Mouse (Mus musculus) cortical plate, adult 2 months (tissue): ENCODE data around the gene D5Ertd579e. TPM values are rescaled to one million over a fixed set of nuclear protein-coding genes. Genes with fewer than 3 reads are reported as not detected.

Experiments used
- H3K27ac ChIP-seq: fragments of 200-500 bp; 2 replicates; pipeline ENCODE4 v1.5.1; 2012; ENCODE audit warnings: low read length, control low read depth, inconsistent platforms; ENCODE audit not compliant: insufficient read depth
- H3K4me1 ChIP-seq: fragments of 200-500 bp; 2 replicates; pipeline ENCODE4 v1.6.1; 2011; ENCODE audit warnings: low read length; ENCODE audit not compliant: control insufficient read depth, insufficient read depth
- H3K4me3 ChIP-seq: fragments of 200-500 bp; 2 replicates; pipeline ENCODE4 v1.5.1; 2011; ENCODE audit warnings: mild to moderate bottlenecking, low read length, control low read depth; ENCODE audit not compliant: insufficient read depth
- CTCF ChIP-seq: fragments of 200-500 bp; IDR thresholded peaks from 2 replicates; pipeline ENCODE4 v1.5.1; 2011; ENCODE audit warnings: mild to moderate bottlenecking, control low read depth, low read length; ENCODE audit not compliant: insufficient read depth; ENCODE audit errors: extremely low read depth
- POLR2A ChIP-seq: fragments of 200-500 bp; IDR thresholded peaks from 2 replicates; pipeline ENCODE4 v1.6.1; 2011; ENCODE audit warnings: mild to moderate bottlenecking, low read length, control low read depth; ENCODE audit not compliant: insufficient read depth; ENCODE audit errors: extremely low read depth
- polyA plus RNA-seq: library from polyadenylated mRNA; depleted of rRNA; stranded (reverse); fragments of >200 nt; gene quantifications from 2 replicates; pipeline ENCODE4 v1.2.3, GENCODE M21; 2012

Gene D5Ertd579e
- polyA plus RNA-seq, 1 experiment, result 50.8 TPM

DNA sequence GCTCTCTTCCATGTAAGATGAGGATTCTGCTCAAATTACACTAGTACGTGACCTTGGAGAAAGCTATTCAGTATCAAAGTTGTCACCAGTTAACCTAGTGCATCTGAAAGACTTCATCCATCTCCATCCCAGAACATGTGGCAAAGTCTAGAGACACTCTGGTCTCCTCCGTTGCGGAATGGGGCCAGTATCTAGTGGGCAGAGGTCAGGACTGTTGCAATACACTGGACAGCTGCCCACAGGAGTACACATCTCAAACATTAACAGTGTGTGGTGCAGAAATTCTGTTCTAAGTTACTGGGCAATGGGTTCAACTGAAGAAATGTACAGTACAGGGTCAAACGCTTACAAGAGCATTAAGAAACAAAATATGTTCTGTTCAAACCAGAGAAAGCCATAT is 127.7 kb downstream of the D5Ertd579e start:
- Histone ChIP-seq H3K27ac (no peak overlapping the region), H3K4me1 (peaks cover 16% of the 10 kb centered on the region), H3K4me3 (no peak overlapping the region)
- TF ChIP-seq CTCF, result no peak
- no peak for TF ChIP-seq POLR2A

DNA sequence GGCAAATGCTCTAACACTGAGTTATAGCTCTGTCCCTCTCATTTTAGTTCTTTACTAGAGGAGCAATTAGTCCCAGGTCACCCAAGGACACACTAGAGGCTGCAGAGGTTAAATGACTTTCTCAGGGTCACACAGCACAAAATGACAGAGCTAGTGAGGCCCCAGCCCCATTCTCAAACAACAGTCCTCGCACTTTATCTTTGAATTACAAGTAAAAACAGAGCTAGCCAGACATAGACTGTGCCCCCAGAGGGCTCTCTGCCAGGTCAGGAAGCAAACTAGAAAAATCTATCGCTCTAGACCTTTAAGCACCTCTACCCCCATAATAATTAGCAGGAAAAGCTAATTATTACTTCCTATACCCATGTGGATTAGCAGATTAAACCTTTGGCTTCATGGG is 128.2 kb downstream of the D5Ertd579e start:
- TF ChIP-seq CTCF (no peak), POLR2A (no peak)
- Histone ChIP-seq H3K4me3 (no peak overlapping the region), H3K27ac (no peak overlapping the region), H3K4me1 (peaks cover 14% of the 10 kb centered on the region)

DNA sequence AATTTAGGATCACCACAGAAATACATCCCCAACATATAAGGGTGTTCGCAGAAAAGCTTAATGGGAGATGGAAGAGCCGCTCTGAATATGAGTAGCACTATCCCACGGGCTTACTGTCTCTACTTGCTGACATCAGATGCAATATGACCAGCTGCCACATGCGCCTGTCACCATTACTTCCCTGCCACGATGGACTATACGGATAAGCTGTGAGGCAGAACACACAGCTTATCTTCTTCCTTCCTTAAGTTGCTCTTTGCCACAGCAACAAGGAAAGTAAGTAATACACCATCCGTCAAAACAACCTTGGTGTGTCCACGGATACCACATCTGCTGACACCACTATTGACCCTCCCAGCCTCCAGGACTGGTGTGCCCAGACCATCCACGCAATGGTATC is 131.3 kb downstream of the D5Ertd579e start:
- Histone ChIP-seq H3K4me3 (no peak overlapping the region), H3K27ac (no peak overlapping the region)
- TF ChIP-seq CTCF (no peak), POLR2A (no peak)

DNA sequence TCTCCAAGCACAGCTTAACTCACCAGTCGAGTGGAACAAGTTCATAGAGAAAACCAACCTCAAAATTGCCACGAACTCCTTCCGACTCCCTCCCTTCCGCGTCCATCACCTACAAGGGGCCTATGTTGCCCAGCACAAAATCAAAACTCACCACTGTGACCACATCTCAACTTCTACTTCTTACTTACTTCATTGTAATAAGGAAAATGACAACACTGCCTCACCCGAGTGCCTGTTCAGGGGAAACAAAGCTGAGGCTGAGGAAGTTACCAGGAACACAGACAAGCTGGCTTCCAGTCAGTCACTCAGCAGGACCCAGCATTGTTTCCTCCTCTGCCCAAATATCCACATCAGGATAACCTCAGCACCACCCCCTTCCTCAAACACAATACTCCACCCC is 132.1 kb downstream of the D5Ertd579e start:
- TF ChIP-seq CTCF (no peak), POLR2A (no peak)
- H3K27ac ChIP-seq, result peak overlapping the region; percentile 44
- peaks cover 16% of the 10 kb centered on the region for H3K4me1 ChIP-seq
- no peak overlapping the region for H3K4me3 ChIP-seq

More for the DNA sequence above, 131.3 kb downstream of the D5Ertd579e start:
- peaks cover 16% of the 10 kb centered on the region for H3K4me1 ChIP-seq

DNA sequence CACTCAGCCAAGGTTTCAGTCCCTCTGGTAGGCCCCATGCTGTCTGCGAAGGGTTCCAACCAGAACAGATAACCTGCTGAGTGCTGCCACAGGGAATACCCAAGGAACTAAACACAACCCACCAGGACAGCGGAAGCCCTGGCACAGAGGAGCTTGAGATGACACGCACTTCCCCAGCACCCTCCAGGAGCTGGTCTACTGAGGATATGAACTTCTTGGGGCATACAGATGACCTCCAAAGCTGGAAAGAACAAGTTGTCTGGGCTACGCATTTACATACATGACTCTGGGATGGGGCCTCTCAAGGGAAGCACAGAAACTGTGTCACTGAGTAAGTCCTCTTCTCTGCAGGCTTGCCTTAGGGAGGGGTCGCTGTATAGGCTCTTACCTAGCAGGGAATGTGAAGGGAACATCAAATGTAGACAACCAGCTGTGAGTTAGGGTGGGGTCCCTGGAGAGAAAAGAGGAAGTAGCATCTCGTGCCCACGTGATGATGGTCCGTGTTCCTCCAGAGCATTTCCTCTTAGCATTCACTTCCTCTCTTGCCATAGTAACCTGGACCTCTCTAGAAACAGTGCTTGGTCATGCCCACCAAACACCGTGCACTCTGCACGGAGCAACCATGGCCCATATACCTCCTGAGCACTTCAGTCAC is 132.9 kb downstream of the D5Ertd579e start:
- no peak overlapping the region for H3K4me3 ChIP-seq
- TF ChIP-seq POLR2A, result no peak
- no peak for TF ChIP-seq CTCF
- H3K4me1 ChIP-seq, result peaks cover 16% of the 10 kb centered on the region
- H3K27ac ChIP-seq, result 0 out of 2 replicates have a peak overlapping the region, but pooled peaks have one; percentile 44

DNA sequence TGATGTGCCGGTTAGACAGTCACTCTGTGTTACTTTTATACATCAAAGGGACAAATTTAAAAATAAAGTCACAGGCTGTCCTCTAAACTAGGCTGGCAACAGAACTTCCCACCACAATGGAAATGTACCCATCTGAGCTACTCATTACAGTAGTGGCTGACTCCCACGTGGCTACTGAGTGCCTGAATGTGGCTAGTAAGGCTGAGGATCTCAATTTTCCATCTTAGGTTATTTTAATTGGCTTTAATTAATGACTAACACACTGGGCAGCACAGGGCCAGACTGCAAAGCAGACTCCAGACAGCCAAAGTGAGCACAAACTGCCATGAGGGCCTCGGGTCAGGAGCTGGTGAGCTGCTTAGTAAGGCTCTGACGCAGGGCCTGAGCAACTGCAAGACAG is 134.3 kb downstream of the D5Ertd579e start:
- peaks cover 10% of the 10 kb centered on the region for H3K4me1 ChIP-seq
- H3K27ac ChIP-seq, result no peak overlapping the region
- no peak overlapping the region for H3K4me3 ChIP-seq
- no peak for TF ChIP-seq CTCF
- no peak for TF ChIP-seq POLR2A

DNA sequence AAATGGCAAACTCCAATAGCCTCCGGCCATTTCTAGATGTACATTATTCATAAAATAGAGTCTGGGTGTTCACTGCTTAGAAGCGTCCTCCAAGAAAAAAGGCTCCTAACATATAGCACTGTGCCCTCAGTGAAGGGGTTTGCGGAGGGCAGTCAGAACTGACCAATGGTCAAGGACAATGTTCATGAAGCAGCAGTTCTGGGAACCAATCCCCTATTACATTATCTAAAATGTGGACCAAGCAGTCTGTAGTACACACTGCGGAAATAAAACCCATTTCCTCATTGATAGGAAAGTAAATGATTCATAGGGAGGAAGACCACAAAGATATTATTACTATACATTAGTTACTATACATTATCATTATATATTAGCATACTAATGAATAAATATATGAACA is 135.3 kb downstream of the D5Ertd579e start:
- Histone ChIP-seq H3K27ac (no peak overlapping the region), H3K4me3 (no peak overlapping the region), H3K4me1 (peaks cover 7% of the 10 kb centered on the region)
- no peak for TF ChIP-seq POLR2A
- no peak for TF ChIP-seq CTCF

DNA sequence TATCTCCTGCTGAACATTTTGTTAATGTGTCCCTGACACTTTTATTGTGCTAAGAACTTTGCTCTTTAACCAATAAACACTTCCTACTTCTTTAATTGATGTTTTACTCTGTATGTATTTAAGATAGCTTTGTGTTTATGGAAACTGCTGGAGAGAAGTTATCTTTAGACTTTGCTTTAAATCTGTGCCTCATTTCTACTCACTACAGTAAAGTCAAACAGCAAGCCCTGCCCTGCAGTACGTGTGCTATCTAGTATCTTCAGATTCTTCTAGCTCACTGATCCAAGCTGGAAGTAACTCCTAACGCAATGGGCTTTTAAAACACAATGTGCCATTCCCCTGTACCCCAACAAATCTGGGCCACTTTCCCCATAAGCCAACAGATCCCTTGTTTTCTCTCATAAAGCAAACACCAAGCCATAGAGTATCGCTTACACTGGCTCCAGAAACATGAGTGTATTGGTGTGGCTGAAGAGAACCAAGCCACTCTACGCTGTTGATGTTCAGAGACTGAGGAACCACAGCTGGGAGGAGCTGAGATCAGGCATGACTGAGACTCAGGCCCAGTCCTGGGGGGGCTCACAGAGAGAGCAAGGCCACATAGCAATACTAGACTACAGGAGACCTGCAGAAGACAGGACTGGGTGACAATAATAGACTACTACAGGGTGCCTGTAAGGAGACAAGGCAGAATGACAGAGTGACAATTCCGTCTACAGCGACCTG is 136.2 kb downstream of the D5Ertd579e start:
- TF ChIP-seq POLR2A, result no peak
- TF ChIP-seq CTCF, result no peak
- Histone ChIP-seq H3K27ac (no peak overlapping the region), H3K4me3 (no peak overlapping the region), H3K4me1 (peaks cover 6% of the 10 kb centered on the region)

DNA sequence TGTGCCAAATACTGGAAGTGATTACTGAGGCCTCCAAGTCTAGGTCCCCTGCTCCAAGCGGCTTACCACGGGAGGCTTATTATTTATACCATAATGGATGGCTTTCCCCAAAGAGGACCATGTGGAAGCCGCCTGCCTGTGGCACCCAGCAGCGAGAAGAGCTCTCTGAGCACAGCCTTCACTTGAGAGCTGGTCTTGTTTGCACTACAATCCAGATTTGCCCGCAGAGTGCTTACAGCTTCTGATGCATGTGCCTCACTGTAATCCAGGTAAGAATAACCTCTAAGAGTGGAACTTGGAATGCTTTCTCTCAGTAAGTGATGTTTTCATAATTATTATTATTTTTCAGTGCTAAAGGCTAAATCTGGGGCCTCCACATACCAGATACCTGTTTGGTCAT is 136.7 kb downstream of the D5Ertd579e start:
- TF ChIP-seq POLR2A, result no peak
- no peak for TF ChIP-seq CTCF
- no peak overlapping the region for H3K27ac ChIP-seq
- peaks cover 4% of the 10 kb centered on the region for H3K4me1 ChIP-seq
- H3K4me3 ChIP-seq, result no peak overlapping the region

DNA sequence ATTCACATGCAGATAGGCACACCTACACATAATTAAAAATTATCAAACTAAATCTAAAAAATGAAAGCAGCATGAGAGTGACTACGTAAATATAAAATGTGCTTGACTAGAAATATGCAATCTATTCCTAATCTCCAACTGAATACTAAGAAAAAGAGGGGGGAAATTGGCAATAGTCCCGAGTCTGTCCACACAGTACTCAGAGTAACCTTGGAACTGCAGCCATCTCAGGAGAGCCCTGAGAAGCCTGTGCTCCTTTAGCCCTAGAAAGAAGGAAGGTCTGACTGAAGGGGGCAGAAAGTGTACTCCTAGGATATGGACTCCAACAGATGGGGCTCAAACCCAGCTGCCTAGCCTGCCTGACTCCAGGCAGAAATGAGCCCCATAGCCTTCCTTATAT is 137.3 kb downstream of the D5Ertd579e start:
- H3K27ac ChIP-seq, result no peak overlapping the region
- no peak for TF ChIP-seq CTCF
- no peak for TF ChIP-seq POLR2A
- H3K4me1 ChIP-seq, result peaks cover 4% of the 10 kb centered on the region
- H3K4me3 ChIP-seq, result no peak overlapping the region
